Mouse (Mus musculus): ENCODE measurements around the gene Eef1akmt1. TPM values are rescaled to one million over a fixed set of nuclear protein-coding genes. Genes with fewer than 3 reads are reported as not detected.
A peak's percentile ranks its signal among the peaks of the same experiment; 100 is the strongest.

Gene Eef1akmt1
- polyA plus RNA-seq, 1 experiment: 36.4 TPM

GRCm38 (mm10) chr14:57546131-57546530, 25.3 kb downstream of the Eef1akmt1 start:
- no peak for TF ChIP-seq POLR2A (IDR thresholded peaks at IDR 0.05; ENCODE audit: borderline replicate concordance, extremely low read depth, insufficient read depth, insufficient read length, poor library complexity, severe bottlenecking)
- TF ChIP-seq CTCF (IDR thresholded peaks at IDR 0.05; ENCODE audit: borderline replicate concordance, extremely low read depth, insufficient read depth, insufficient read length): no peak

GRCm38 (mm10) chr14:57545526-57545925, 25.9 kb downstream of the Eef1akmt1 start:
- no peak for DNase-seq (ENCODE audit: low read depth)
- TF ChIP-seq CTCF (IDR thresholded peaks at IDR 0.05; ENCODE audit: borderline replicate concordance, extremely low read depth, insufficient read depth, insufficient read length): no peak
- no peak for TF ChIP-seq POLR2A (IDR thresholded peaks at IDR 0.05; ENCODE audit: borderline replicate concordance, extremely low read depth, insufficient read depth, insufficient read length, poor library complexity, severe bottlenecking)

More at GRCm38 (mm10) chr14:57546131-57546530, 25.3 kb downstream of the Eef1akmt1 start:
- DNase-seq (ENCODE audit: low read depth): no peak

- no peak for TF ChIP-seq POLR2A (IDR thresholded peaks at IDR 0.05; ENCODE audit: borderline replicate concordance, extremely low read depth, insufficient read depth, insufficient read length, poor library complexity, severe bottlenecking)
- no peak for TF ChIP-seq CTCF (IDR thresholded peaks at IDR 0.05; ENCODE audit: borderline replicate concordance, extremely low read depth, insufficient read depth, insufficient read length)
- DNase-seq (ENCODE audit: low read depth): no peak
These were observed 27.9 kb downstream of the Eef1akmt1 start for GRCm38 (mm10) chr14:57543420-57544039.

GRCm38 (mm10) chr14:57542231-57542630, 29.2 kb downstream of the Eef1akmt1 start:
- DNase-seq (ENCODE audit: low read depth): no peak
- no peak for TF ChIP-seq POLR2A (IDR thresholded peaks at IDR 0.05; ENCODE audit: borderline replicate concordance, extremely low read depth, insufficient read depth, insufficient read length, poor library complexity, severe bottlenecking)
- TF ChIP-seq CTCF (IDR thresholded peaks at IDR 0.05; ENCODE audit: borderline replicate concordance, extremely low read depth, insufficient read depth, insufficient read length): no peak

- no peak for DNase-seq (ENCODE audit: low read depth)
- TF ChIP-seq POLR2A (IDR thresholded peaks at IDR 0.05; ENCODE audit: borderline replicate concordance, extremely low read depth, insufficient read depth, insufficient read length, poor library complexity, severe bottlenecking) (no peak), CTCF (IDR thresholded peaks at IDR 0.05; ENCODE audit: borderline replicate concordance, extremely low read depth, insufficient read depth, insufficient read length) (no peak)
These were observed 30.7 kb downstream of the Eef1akmt1 start for GRCm38 (mm10) chr14:57540683-57541082.

GRCm38 (mm10) chr14:57537261-57538015, 34.0 kb downstream of the Eef1akmt1 start:
- DNase-seq (ENCODE audit: low read depth): peak; percentile 79
- TF ChIP-seq POLR2A (IDR thresholded peaks at IDR 0.05; ENCODE audit: borderline replicate concordance, extremely low read depth, insufficient read depth, insufficient read length, poor library complexity, severe bottlenecking): no peak
- TF ChIP-seq CTCF (IDR thresholded peaks at IDR 0.05; ENCODE audit: borderline replicate concordance, extremely low read depth, insufficient read depth, insufficient read length): no peak

GRCm38 (mm10) chr14:57536820-57537219, 34.6 kb downstream of the Eef1akmt1 start:
- DNase-seq (ENCODE audit: low read depth): no peak

GRCm38 (mm10) chr14:57535646-57536045, 35.8 kb downstream of the Eef1akmt1 start:
- TF ChIP-seq CTCF (IDR thresholded peaks at IDR 0.05; ENCODE audit: borderline replicate concordance, extremely low read depth, insufficient read depth, insufficient read length): no peak
- TF ChIP-seq POLR2A (IDR thresholded peaks at IDR 0.05; ENCODE audit: borderline replicate concordance, extremely low read depth, insufficient read depth, insufficient read length, poor library complexity, severe bottlenecking): no peak
- peak; percentile 73 for DNase-seq (ENCODE audit: low read depth)

More at GRCm38 (mm10) chr14:57536820-57537219, 34.6 kb downstream of the Eef1akmt1 start:
- TF ChIP-seq CTCF (IDR thresholded peaks at IDR 0.05; ENCODE audit: borderline replicate concordance, extremely low read depth, insufficient read depth, insufficient read length) (no peak), POLR2A (IDR thresholded peaks at IDR 0.05; ENCODE audit: borderline replicate concordance, extremely low read depth, insufficient read depth, insufficient read length, poor library complexity, severe bottlenecking) (no peak)

- peak; percentile 84 for DNase-seq (ENCODE audit: low read depth)
- TF ChIP-seq CTCF (IDR thresholded peaks at IDR 0.05; ENCODE audit: borderline replicate concordance, extremely low read depth, insufficient read depth, insufficient read length) (no peak), POLR2A (IDR thresholded peaks at IDR 0.05; ENCODE audit: borderline replicate concordance, extremely low read depth, insufficient read depth, insufficient read length, poor library complexity, severe bottlenecking) (no peak)
These were observed 36.5 kb downstream of the Eef1akmt1 start for GRCm38 (mm10) chr14:57534961-57535360.

- TF ChIP-seq POLR2A (IDR thresholded peaks at IDR 0.05; ENCODE audit: borderline replicate concordance, extremely low read depth, insufficient read depth, insufficient read length, poor library complexity, severe bottlenecking) (no peak), CTCF (IDR thresholded peaks at IDR 0.05; ENCODE audit: borderline replicate concordance, extremely low read depth, insufficient read depth, insufficient read length) (no peak)
- DNase-seq (ENCODE audit: low read depth): peak; percentile 37
These were observed 37.1 kb downstream of the Eef1akmt1 start for GRCm38 (mm10) chr14:57534346-57534745.

- no peak for TF ChIP-seq POLR2A (IDR thresholded peaks at IDR 0.05; ENCODE audit: borderline replicate concordance, extremely low read depth, insufficient read depth, insufficient read length, poor library complexity, severe bottlenecking)
- TF ChIP-seq CTCF (IDR thresholded peaks at IDR 0.05; ENCODE audit: borderline replicate concordance, extremely low read depth, insufficient read depth, insufficient read length): no peak
- peak; percentile 20 for DNase-seq (ENCODE audit: low read depth)
These were observed 37.6 kb downstream of the Eef1akmt1 start for GRCm38 (mm10) chr14:57533841-57534240.

Data from brain, embryonic 14.5 days (tissue).